Mouse (Mus musculus) ES-E14 (cell line): ENCODE data around the gene Snx33. TPM values are rescaled to one million over a fixed set of nuclear protein-coding genes. Genes with fewer than 3 reads are reported as not detected.
"Not testable (repeated sequence)": the region's sequence is repeated elsewhere in the genome, so short reads cannot be mapped to it uniquely, and the experiment has no call there.

ENCODE experiments used
- DNase-seq: peaks from one replicate; pipeline ENCODE4 v3.0.0-alpha.2; 2013; ENCODE audit warnings: low read depth, low spot score
- H3K27ac ChIP-seq: 2 replicates; pipeline ENCODE4 v1.5.1; 2012; ENCODE audit warnings: low read depth, mild to moderate bottlenecking, low read length, moderate library complexity, mixed read lengths; ENCODE audit not compliant: poor library complexity, insufficient read depth, severe bottlenecking
- H3K36me3 ChIP-seq: 2 replicates; pipeline ENCODE4 v1.6.1; 2012; ENCODE audit warnings: mild to moderate bottlenecking, low read length, moderate library complexity, mixed read lengths; ENCODE audit not compliant: control insufficient read depth, poor library complexity, insufficient read depth, severe bottlenecking
- H3K4me1 ChIP-seq, 2 experiments: fragments of 150-350 bp in 1 of 2; sonication (generic) in 1 of 2; 2 replicates each; pipeline ENCODE4 v1.6.1; 2012; ENCODE audit warnings: low read length in 2 of 2, mild to moderate bottlenecking in 1 of 2, mixed read lengths in 1 of 2; ENCODE audit not compliant: control insufficient read depth in 2 of 2, insufficient read depth in 2 of 2, poor library complexity in 1 of 2
- H3K4me3 ChIP-seq, 2 experiments: fragments of 150-350 bp in 1 of 2; sonication (generic) in 1 of 2; 2 replicates each; pipeline ENCODE4 v1.5.1; 2012; ENCODE audit warnings: low read length in 2 of 2, low read depth in 1 of 2, mild to moderate bottlenecking in 1 of 2, mixed read lengths in 1 of 2; ENCODE audit not compliant: insufficient read depth in 1 of 2, poor library complexity in 1 of 2, severe bottlenecking in 1 of 2
- H3K9ac ChIP-seq: 2 replicates; pipeline ENCODE4 v1.6.1; 2012; ENCODE audit warnings: low read depth, mild to moderate bottlenecking, low read length, mixed read lengths; ENCODE audit not compliant: poor library complexity, insufficient read depth, severe bottlenecking
- H3K9me3 ChIP-seq: fragments of 150-350 bp; sonication (generic); 2 replicates; pipeline ENCODE4 v1.6.1; 2012; ENCODE audit warnings: low read depth, mild to moderate bottlenecking, low read length; ENCODE audit not compliant: control insufficient read depth, insufficient read depth
- CHD2 ChIP-seq: IDR thresholded peaks from 2 replicates; pipeline ENCODE4 v1.6.1; 2014; ENCODE audit warnings: mild to moderate bottlenecking, low read depth, low read length, inconsistent platforms
- HCFC1 ChIP-seq: IDR thresholded peaks from 2 replicates; pipeline ENCODE4 v1.6.1; 2012; ENCODE audit warnings: low read length, inconsistent platforms, borderline replicate concordance; ENCODE audit not compliant: insufficient read depth
- MAFK ChIP-seq: IDR thresholded peaks from 2 replicates; pipeline ENCODE4 v1.6.1; 2014; ENCODE audit warnings: mild to moderate bottlenecking, low read depth, low read length, inconsistent platforms; ENCODE audit not compliant: insufficient read depth
- ZC3H11A ChIP-seq: IDR thresholded peaks from 2 replicates; pipeline ENCODE4 v1.6.1; 2012; ENCODE audit warnings: low read depth, mild to moderate bottlenecking, inconsistent platforms, low read length, borderline replicate concordance
- ZNF384 ChIP-seq: IDR thresholded peaks from 2 replicates; pipeline ENCODE4 v1.6.1; 2012; ENCODE audit warnings: low read depth, low read length, inconsistent platforms
- in situ Hi-C, 2 experiments: fragments of 600-800 bp; cut with MboI; formaldehyde crosslinking; loops; one replicate each; pipeline ENCODE4 v1.15.1; 2025; ENCODE audit warnings: low sequenced_read_pairs in 2 of 2, inconsistent platforms in 1 of 2; ENCODE audit not compliant: unreplicated experiment in 2 of 2
- total RNA-seq: library from RNA; depleted of rRNA; stranded (reverse); fragments of 300-350 nt; gene quantifications from 2 replicates; pipeline ENCODE4 v1.2.3, GENCODE M21; 2012

Gene Snx33
- total RNA-seq, 1 experiment, result 4.1 TPM

- peaks cover 2 to 3% of the 10 kb centered on the region in 2 experiments; a peak in 2 of 4 replicates for H3K4me1 ChIP-seq
- H3K36me3 ChIP-seq, result no peaks in the 10 kb centered on the region
- H3K9ac ChIP-seq, result peak within 1 kb of the TSS; percentile 80
- in situ Hi-C loops, result no loop called here
- TF ChIP-seq CHD2 (peak; percentile 88), HCFC1 (peak; percentile 69; the same call in 1 of the 2 replicates), MAFK (no peak), ZNF384 (no peak), ZC3H11A (no peak)
- peak; percentile 99 for DNase-seq
- H3K9me3 ChIP-seq, result no peaks in the 10 kb centered on the region
- peak within 1 kb of the TSS; percentile 75 to 99 for H3K4me3 ChIP-seq
- H3K27ac ChIP-seq, result peak within 1 kb of the TSS; percentile 54
Measured at GRCm38 (mm10) chr9:56950414-56951400, 22.5 kb upstream of the Snx33 start, which contains the start of gene Snupn. TSS of gene Snupn (plus strand) at chr9:56950878.

GRCm38 (mm10) chr9:56949767-56950166 lies 21.6 kb upstream of the Snx33 start:
- Histone ChIP-seq H3K27ac (no peak overlapping the region), H3K4me1 (peaks cover 2 to 3% of the 10 kb centered on the region in 2 experiments; a peak in 2 of 4 replicates), H3K9ac (peak overlapping the region; percentile 44; the same call in 1 of the 2 replicates), H3K9me3 (no peaks in the 10 kb centered on the region), H3K36me3 (no peaks in the 10 kb centered on the region), H3K4me3 (peak overlapping the region; percentile 22 to 68)
- no peak for DNase-seq
- TF ChIP-seq ZC3H11A (no peak), MAFK (no peak), ZNF384 (no peak)
- in situ Hi-C loops, result no loop called here

GRCm38 (mm10) chr9:56948699-56949098 lies 20.5 kb upstream of the Snx33 start:
- DNase-seq, in situ Hi-C loops, H3K4me1 ChIP-seq, H3K9ac ChIP-seq, H3K27ac ChIP-seq, H3K4me3 ChIP-seq, H3K36me3 ChIP-seq, H3K9me3 ChIP-seq: not testable (repeated sequence)

- TF ChIP-seq ZNF384 (peak; percentile 82), ZC3H11A (peak; percentile 32; the same call in 1 of the 2 replicates)
- DNase-seq, H3K4me3 ChIP-seq, H3K9ac ChIP-seq, in situ Hi-C loops, H3K4me1 ChIP-seq, H3K27ac ChIP-seq, H3K9me3 ChIP-seq, H3K36me3 ChIP-seq: not testable (repeated sequence)
Measured at GRCm38 (mm10) chr9:56947481-56947880, 19.3 kb upstream of the Snx33 start.
